Mouse (Mus musculus): Measurements from ENCODE around the gene Cxcr5. TPM values are rescaled to one million over a fixed set of nuclear protein-coding genes. Genes with fewer than 3 reads are reported as not detected.

Cxcr5 gene
- polyA plus RNA-seq, 1 experiment from 2014 or later = 0.48 TPM

DNA sequence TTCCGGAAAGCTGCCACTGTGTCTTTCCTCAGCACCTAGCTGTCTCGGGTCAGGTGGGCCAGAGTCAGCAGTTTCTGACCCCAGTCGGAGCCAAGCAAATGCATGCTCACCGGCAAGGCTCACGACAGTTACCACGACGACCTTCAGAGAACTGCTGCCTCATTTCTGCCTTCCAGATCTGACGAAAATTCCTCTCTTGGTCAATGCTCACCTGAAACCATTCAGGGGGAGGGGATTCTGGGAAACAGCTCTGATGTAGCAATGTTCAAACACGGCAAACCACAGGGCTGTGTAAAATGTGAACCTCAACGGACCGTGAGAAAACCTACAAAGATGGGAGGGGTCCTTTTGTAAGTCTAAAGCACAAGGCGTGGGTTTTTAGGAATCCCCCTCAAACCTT, 1.3 kb upstream of the Cxcr5 start:
- no peak overlapping the region for H3K4me3 ChIP-seq (ENCODE audit: low read depth, low read length)
- no peak for DNase-seq (ENCODE audit: low spot score)
- H3K9me3 ChIP-seq (ENCODE audit: control insufficient read depth, low read length) = no peaks in the 10 kb centered on the region
- no peak for ATAC-seq (ENCODE audit: low FRiP score)
- 59% methylated on average over 12 of the region's 12 CpGs for WGBS
- no peak overlapping the region for H3K9ac ChIP-seq (ENCODE audit: low read depth, low read length)
- H3K27ac ChIP-seq (ENCODE audit: low read depth, low read length) = no peak overlapping the region
- no peaks in the 10 kb centered on the region for H3K27me3 ChIP-seq (ENCODE audit: control insufficient read depth, insufficient read depth, low read length)
- no peak overlapping the region for H3K4me2 ChIP-seq (replicated peaks; ENCODE audit: low read depth, low read length)
- no peaks in the 10 kb centered on the region for H3K4me1 ChIP-seq (replicated peaks; ENCODE audit: control insufficient read depth, insufficient read depth, low read length)
- no peaks in the 10 kb centered on the region for H3K36me3 ChIP-seq (ENCODE audit: control insufficient read depth, insufficient read depth, low read length)

DNA sequence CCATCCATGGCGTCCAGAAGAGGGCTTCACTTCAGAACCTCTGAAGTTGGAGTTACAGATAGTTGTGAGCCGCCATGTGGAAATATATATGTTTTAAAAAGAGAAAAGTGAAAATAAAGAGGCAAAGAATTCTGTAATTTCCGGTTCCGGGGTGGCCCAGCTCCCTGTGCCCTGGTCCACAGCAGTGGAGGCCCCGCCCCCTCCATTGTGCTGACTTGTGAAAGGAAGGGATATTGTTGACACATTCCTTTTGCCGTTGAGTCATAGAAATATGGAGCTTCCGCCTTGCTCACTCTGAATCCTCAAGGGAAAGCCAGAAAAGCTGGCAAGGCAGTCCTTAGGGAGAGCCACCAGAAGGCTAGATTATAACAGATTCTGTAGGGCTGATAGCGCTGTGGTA, 9.5 kb downstream of the Cxcr5 start:
- H3K36me3 ChIP-seq (ENCODE audit: control insufficient read depth, insufficient read depth, low read length) = no peaks in the 10 kb centered on the region
- H3K9me3 ChIP-seq (ENCODE audit: control insufficient read depth, low read length) = no peaks in the 10 kb centered on the region
- 84% methylated on average over 8 of the region's 8 CpGs for WGBS
- ATAC-seq (ENCODE audit: low FRiP score) (no peak), DNase-seq (ENCODE audit: low spot score) (no peak)
- no peak overlapping the region for H3K9ac ChIP-seq (ENCODE audit: low read depth, low read length)
- no peak overlapping the region for H3K27ac ChIP-seq (ENCODE audit: low read depth, low read length)
- H3K4me3 ChIP-seq (ENCODE audit: low read depth, low read length) = no peak overlapping the region
- no peaks in the 10 kb centered on the region for H3K27me3 ChIP-seq (ENCODE audit: control insufficient read depth, insufficient read depth, low read length)
- H3K4me2 ChIP-seq (replicated peaks; ENCODE audit: low read depth, low read length) = no peak overlapping the region
- no peaks in the 10 kb centered on the region for H3K4me1 ChIP-seq (replicated peaks; ENCODE audit: control insufficient read depth, insufficient read depth, low read length)

DNA sequence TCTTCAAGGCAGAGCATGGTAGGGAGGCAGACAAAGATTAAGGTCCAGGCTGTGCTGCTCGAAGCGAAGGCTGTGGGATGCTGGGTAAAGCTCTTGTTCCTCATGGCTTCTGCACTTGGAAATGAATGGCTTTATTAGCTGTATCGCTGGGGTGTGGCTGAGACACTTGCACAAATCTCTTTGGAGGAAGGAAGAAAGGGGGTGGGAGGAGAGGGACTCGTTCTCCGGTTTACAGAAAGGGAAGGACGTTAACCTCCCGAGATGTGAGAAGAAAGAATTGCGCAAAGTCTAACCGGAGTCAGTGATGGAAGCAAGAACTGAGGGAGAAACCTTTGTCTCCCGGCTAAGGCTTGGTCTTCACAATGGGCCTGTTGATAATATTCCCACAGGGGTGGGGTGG, 10.5 kb downstream of the Cxcr5 start:
- Histone ChIP-seq H3K27me3 (ENCODE audit: control insufficient read depth, insufficient read depth, low read length) (no peaks in the 10 kb centered on the region), H3K27ac (ENCODE audit: low read depth, low read length) (no peak overlapping the region), H3K4me1 (replicated peaks; ENCODE audit: control insufficient read depth, insufficient read depth, low read length) (no peaks in the 10 kb centered on the region), H3K4me3 (ENCODE audit: low read depth, low read length) (no peak overlapping the region), H3K4me2 (replicated peaks; ENCODE audit: low read depth, low read length) (no peak overlapping the region), H3K36me3 (ENCODE audit: control insufficient read depth, insufficient read depth, low read length) (no peaks in the 10 kb centered on the region), H3K9ac (ENCODE audit: low read depth, low read length) (no peak overlapping the region), H3K9me3 (ENCODE audit: control insufficient read depth, low read length) (no peaks in the 10 kb centered on the region)
- ATAC-seq (ENCODE audit: low FRiP score) = no peak
- no peak for DNase-seq (ENCODE audit: low spot score)
- WGBS = 93% methylated on average over 10 of the region's 10 CpGs

DNA sequence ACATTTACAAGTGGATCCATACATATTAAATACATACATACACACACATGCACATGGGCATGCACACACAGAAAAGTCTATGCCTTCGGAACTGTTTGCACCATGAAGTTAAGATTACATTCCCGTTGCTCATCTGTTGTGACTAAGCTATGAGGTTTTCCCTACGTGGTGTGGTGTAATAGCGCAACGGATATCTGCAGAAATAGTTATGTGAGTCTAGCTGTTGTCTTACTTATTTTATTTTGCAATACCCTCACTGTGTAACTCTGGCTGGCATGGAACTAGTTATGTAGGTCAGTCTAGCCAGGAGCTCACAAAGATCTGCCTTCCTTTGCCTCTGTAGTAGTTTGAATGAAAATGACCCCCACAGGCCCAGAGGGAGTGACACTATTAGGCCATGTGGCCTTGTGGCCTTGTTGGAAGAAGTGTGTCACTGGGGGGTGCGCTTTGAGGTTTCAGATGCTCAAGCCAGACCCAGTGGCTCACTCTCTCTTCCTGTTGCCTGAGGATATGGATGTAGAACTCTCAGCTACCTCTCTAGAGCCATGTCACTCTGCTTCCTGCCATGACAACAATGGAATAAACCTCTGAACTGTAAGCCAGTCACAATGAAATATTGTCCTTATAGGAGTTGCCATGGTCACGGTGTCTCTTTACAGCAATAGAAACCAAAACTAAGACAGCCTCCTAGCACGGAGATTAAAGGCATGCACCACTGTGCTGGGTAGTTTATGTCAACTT, 13.1 kb downstream of the Cxcr5 start:
- H3K36me3 ChIP-seq (ENCODE audit: control insufficient read depth, insufficient read depth, low read length) = no peaks in the 10 kb centered on the region
- no peaks in the 10 kb centered on the region for H3K27me3 ChIP-seq (ENCODE audit: control insufficient read depth, insufficient read depth, low read length)
- DNase-seq (ENCODE audit: low spot score) = no peak
- no peak overlapping the region for H3K4me2 ChIP-seq (replicated peaks; ENCODE audit: low read depth, low read length)
- no peak overlapping the region for H3K9ac ChIP-seq (ENCODE audit: low read depth, low read length)
- H3K4me1 ChIP-seq (replicated peaks; ENCODE audit: control insufficient read depth, insufficient read depth, low read length) = no peaks in the 10 kb centered on the region
- no peaks in the 10 kb centered on the region for H3K9me3 ChIP-seq (ENCODE audit: control insufficient read depth, low read length)
- no peak overlapping the region for H3K4me3 ChIP-seq (ENCODE audit: low read depth, low read length)
- 95% methylated on average over 8 of the region's 8 CpGs for WGBS
- H3K27ac ChIP-seq (ENCODE audit: low read depth, low read length) = no peak overlapping the region
- ATAC-seq (ENCODE audit: low FRiP score) = no peak

DNA sequence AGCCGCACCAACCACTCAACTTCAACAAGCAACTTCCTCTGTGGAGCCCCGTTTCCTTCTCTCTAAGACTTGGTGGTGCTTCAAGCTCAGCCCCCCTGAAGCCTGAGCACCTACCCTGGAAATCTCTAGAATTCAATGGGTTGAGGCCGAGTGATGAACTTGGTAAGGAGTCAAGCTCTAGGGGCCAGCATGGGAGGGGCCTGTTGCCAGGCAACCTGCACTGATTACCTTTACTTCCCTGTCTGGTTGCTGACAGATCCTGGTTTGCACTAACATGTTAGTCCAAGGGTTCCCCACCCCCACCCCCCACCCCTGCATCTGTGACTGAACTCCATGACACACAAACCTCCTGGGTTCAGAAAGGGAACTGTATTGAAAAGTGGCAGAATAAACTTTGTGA, 16.7 kb downstream of the Cxcr5 start:
- Histone ChIP-seq H3K4me1 (replicated peaks; ENCODE audit: control insufficient read depth, insufficient read depth, low read length) (no peaks in the 10 kb centered on the region), H3K4me2 (replicated peaks; ENCODE audit: low read depth, low read length) (no peak overlapping the region), H3K9me3 (ENCODE audit: control insufficient read depth, low read length) (no peaks in the 10 kb centered on the region), H3K4me3 (ENCODE audit: low read depth, low read length) (no peak overlapping the region), H3K36me3 (ENCODE audit: control insufficient read depth, insufficient read depth, low read length) (no peaks in the 10 kb centered on the region), H3K27ac (ENCODE audit: low read depth, low read length) (no peak overlapping the region), H3K9ac (ENCODE audit: low read depth, low read length) (no peak overlapping the region), H3K27me3 (ENCODE audit: control insufficient read depth, insufficient read depth, low read length) (no peaks in the 10 kb centered on the region)
- 91% methylated on average over 3 of the region's 3 CpGs for WGBS
- DNase-seq (ENCODE audit: low spot score) (no peak), ATAC-seq (ENCODE audit: low FRiP score) (no peak)

DNA sequence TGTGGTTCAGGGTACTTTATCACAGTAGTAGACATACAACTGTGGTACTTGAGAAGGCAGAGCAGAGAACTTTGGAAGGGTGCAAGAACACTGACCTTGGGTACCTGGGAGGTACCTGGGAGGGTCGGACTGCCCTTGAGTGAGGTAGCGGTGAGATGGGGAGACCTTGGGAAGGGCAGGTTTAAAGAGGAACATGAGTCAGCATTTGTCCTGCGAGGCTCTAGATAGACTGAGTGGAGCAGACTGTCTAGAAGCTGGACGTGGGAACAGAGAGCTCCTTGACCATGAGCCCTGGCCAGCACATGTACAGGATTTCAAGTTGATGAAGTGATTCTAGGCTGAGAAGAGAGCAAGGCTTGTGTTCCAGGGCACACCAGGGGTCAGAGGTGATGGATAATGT, 19.3 kb downstream of the Cxcr5 start:
- Histone ChIP-seq H3K9ac (ENCODE audit: low read depth, low read length) (no peak overlapping the region), H3K4me3 (ENCODE audit: low read depth, low read length) (no peak overlapping the region), H3K4me2 (replicated peaks; ENCODE audit: low read depth, low read length) (no peak overlapping the region), H3K4me1 (replicated peaks; ENCODE audit: control insufficient read depth, insufficient read depth, low read length) (no peaks in the 10 kb centered on the region), H3K36me3 (ENCODE audit: control insufficient read depth, insufficient read depth, low read length) (no peaks in the 10 kb centered on the region), H3K9me3 (ENCODE audit: control insufficient read depth, low read length) (no peaks in the 10 kb centered on the region), H3K27ac (ENCODE audit: low read depth, low read length) (no peak overlapping the region), H3K27me3 (ENCODE audit: control insufficient read depth, insufficient read depth, low read length) (no peaks in the 10 kb centered on the region)
- 83% methylated on average over 4 of the region's 4 CpGs for WGBS
- DNase-seq (ENCODE audit: low spot score) (no peak), ATAC-seq (ENCODE audit: low FRiP score) (no peak)

- Histone ChIP-seq H3K9ac (ENCODE audit: low read depth, low read length) (no peak overlapping the region), H3K4me2 (replicated peaks; ENCODE audit: low read depth, low read length) (no peak overlapping the region), H3K36me3 (ENCODE audit: control insufficient read depth, insufficient read depth, low read length) (no peaks in the 10 kb centered on the region), H3K27me3 (ENCODE audit: control insufficient read depth, insufficient read depth, low read length) (no peaks in the 10 kb centered on the region), H3K4me3 (ENCODE audit: low read depth, low read length) (no peak overlapping the region), H3K9me3 (ENCODE audit: control insufficient read depth, low read length) (no peaks in the 10 kb centered on the region), H3K27ac (ENCODE audit: low read depth, low read length) (no peak overlapping the region), H3K4me1 (replicated peaks; ENCODE audit: control insufficient read depth, insufficient read depth, low read length) (no peaks in the 10 kb centered on the region)
- ATAC-seq (ENCODE audit: low FRiP score) (no peak), DNase-seq (ENCODE audit: low spot score) (no peak)
- 92% methylated on average over 3 of the region's 3 CpGs for WGBS
Observed at GRCm38 (mm10) chr9:44540676-44541075, 21.0 kb downstream of the Cxcr5 start.

GRCm38 (mm10) chr9:44539816-44540421, 21.8 kb downstream of the Cxcr5 start:
- H3K36me3 ChIP-seq (ENCODE audit: control insufficient read depth, insufficient read depth, low read length) = no peaks in the 10 kb centered on the region
- no peak overlapping the region for H3K27ac ChIP-seq (ENCODE audit: low read depth, low read length)
- ATAC-seq (ENCODE audit: low FRiP score) = no peak
- DNase-seq (ENCODE audit: low spot score) = no peak
- no peaks in the 10 kb centered on the region for H3K4me1 ChIP-seq (replicated peaks; ENCODE audit: control insufficient read depth, insufficient read depth, low read length)
- no peaks in the 10 kb centered on the region for H3K9me3 ChIP-seq (ENCODE audit: control insufficient read depth, low read length)
- H3K4me2 ChIP-seq (replicated peaks; ENCODE audit: low read depth, low read length) = no peak overlapping the region
- no peaks in the 10 kb centered on the region for H3K27me3 ChIP-seq (ENCODE audit: control insufficient read depth, insufficient read depth, low read length)
- H3K9ac ChIP-seq (ENCODE audit: low read depth, low read length) = no peak overlapping the region
- H3K4me3 ChIP-seq (ENCODE audit: low read depth, low read length) = no peak overlapping the region
- WGBS = 64% methylated on average over 2 of the region's 2 CpGs

DNA sequence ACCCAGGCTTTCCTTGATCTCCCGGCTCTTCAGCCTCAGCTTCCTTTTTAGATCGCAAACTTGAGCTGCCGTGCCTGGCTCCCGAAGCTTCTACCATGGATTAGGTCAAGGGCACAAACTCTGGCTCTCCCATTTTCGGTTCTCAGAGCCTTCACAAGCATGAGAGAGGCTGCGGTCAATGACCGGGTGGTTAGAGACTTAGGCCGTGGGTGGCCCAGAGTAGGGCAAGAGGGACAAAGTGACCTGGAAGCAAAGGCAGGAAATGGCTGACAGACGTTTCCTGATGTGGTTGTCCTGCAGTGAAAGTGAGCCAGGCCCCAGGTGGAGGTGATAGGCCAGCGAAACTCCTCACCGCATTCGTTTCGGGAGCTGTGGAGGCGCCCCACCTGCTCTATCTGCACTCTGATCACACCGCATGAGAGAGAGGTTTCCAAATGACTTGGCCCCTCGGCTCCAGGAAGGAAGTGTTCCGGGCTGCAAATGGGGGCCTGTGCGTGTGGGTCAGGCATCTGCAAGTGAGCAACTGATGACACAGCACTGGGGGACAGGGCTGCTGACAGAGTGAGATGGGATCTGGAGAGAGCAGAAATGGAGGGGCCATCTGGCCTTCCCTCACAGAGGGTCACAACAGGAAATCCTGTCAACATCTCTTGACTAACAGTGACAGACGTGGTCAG, 23.9 kb downstream of the Cxcr5 start:
- H3K9ac ChIP-seq (ENCODE audit: low read depth, low read length) = no peak overlapping the region
- 69% methylated on average over 19 of the region's 19 CpGs for WGBS
- H3K4me3 ChIP-seq (ENCODE audit: low read depth, low read length) = no peak overlapping the region
- H3K4me2 ChIP-seq (replicated peaks; ENCODE audit: low read depth, low read length) = no peak overlapping the region
- no peaks in the 10 kb centered on the region for H3K36me3 ChIP-seq (ENCODE audit: control insufficient read depth, insufficient read depth, low read length)
- no peaks in the 10 kb centered on the region for H3K4me1 ChIP-seq (replicated peaks; ENCODE audit: control insufficient read depth, insufficient read depth, low read length)
- no peak overlapping the region for H3K27ac ChIP-seq (ENCODE audit: low read depth, low read length)
- ATAC-seq (ENCODE audit: low FRiP score) = no peak
- no peaks in the 10 kb centered on the region for H3K9me3 ChIP-seq (ENCODE audit: control insufficient read depth, low read length)
- no peaks in the 10 kb centered on the region for H3K27me3 ChIP-seq (ENCODE audit: control insufficient read depth, insufficient read depth, low read length)
- no peak for DNase-seq (ENCODE audit: low spot score)

All from hindbrain, embryonic 11.5 days (tissue).